Mouse (Mus musculus): ENCODE measurements around the gene Retnla. TPM values are rescaled to one million over a fixed set of nuclear protein-coding genes. Genes with fewer than 3 reads are reported as not detected.

Gene Retnla
- total and polyA plus RNA-seq, 3 experiments: not detected

DNA sequence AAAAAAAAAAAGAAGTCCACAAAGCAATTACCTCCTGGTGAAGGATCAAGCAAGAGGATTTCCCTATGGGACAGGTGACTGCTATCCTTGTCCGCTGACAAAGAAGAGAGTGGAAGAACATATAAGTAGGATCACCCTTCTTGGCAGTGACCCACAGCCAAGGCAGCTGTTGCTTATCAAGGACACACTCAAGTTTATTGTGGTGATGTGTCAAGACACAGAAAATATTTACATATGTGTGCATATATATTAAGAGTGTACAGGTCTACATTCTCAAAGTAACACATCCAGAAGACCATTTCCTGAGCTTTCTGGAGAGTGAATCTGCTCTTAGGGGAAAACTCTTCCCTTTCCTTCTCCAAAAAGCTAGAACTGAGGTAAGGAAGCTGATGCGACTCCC, 25.7 kb upstream of the Retnla start, which contains the start of gene Retnlb:
Gene Retnlb, plus strand, starts transcription at position 162 of the 400 bp plus-strand sequence.
- Histone ChIP-seq H3K27ac (ENCODE audit: insufficient read depth, low read depth) (no peak within 1 kb of the TSS), H3K79me2 (replicated peaks; ENCODE audit: control insufficient read depth, extremely low read depth, insufficient read depth, poor library complexity, severe bottlenecking) (no peaks in the 10 kb centered on the region), H3K4me3 (replicated peaks in 1 of 3; ENCODE audit: low read depth in 2 of 3, low read length in 2 of 3, poor library complexity in 1 of 3) (no peak within 1 kb of the TSS), H3K4me2 (ENCODE audit: insufficient read depth, low read depth, poor library complexity, severe bottlenecking) (no peak within 1 kb of the TSS), H3K4me1 (ENCODE audit: control insufficient read depth in 1 of 2, insufficient read depth in 2 of 2) (no peaks in the 10 kb centered on the region), H3K27me3 (replicated peaks) (no peaks in the 10 kb centered on the region), H3K36me3 (replicated peaks in 1 of 2; ENCODE audit: control insufficient read depth in 1 of 2, insufficient read depth in 1 of 2, low read length in 1 of 2) (no peaks in the 10 kb centered on the region), H3K9ac (ENCODE audit: insufficient read depth, low read depth) (no peak within 1 kb of the TSS), H3K9me3 (replicated peaks; ENCODE audit: low read length) (peaks cover 42% of the 10 kb centered on the region)
- TF ChIP-seq CTCF (conservative IDR thresholded peaks at IDR 0.05 in 1 of 2, IDR thresholded peaks at IDR 0.05 in 1 of 2; ENCODE audit: low read depth in 2 of 2, low read length in 2 of 2) (no peak), RCOR1 (conservative IDR thresholded peaks at IDR 0.05; ENCODE audit: low read depth, low read length) (no peak), ZC3H11A (IDR thresholded peaks at IDR 0.05; ENCODE audit: low read depth, low read length) (no peak), PAX5 (IDR thresholded peaks at IDR 0.05; ENCODE audit: low read length) (no peak), EP300 (IDR thresholded peaks at IDR 0.05; ENCODE audit: low read length) (no peak), MYC (IDR thresholded peaks at IDR 0.05; ENCODE audit: low read depth, low read length) (no peak), MEF2A (IDR thresholded peaks at IDR 0.05; ENCODE audit: borderline replicate concordance, low read depth, low read length) (no peak), ZMIZ1 (IDR thresholded peaks at IDR 0.05; ENCODE audit: low read depth, low read length) (no peak), UBTF (IDR thresholded peaks at IDR 0.05; ENCODE audit: low read depth, low read length) (no peak), E2F4 (IDR thresholded peaks at IDR 0.05; ENCODE audit: insufficient replicate concordance, low read depth, low read length) (no peak), JUN (IDR thresholded peaks at IDR 0.05; ENCODE audit: insufficient read depth, low read depth, low read length) (no peak), HCFC1 (IDR thresholded peaks at IDR 0.05; ENCODE audit: low read depth, low read length) (no peak), CHD2 (IDR thresholded peaks at IDR 0.05; ENCODE audit: low read length) (no peak), IRF4 (IDR thresholded peaks at IDR 0.05; ENCODE audit: low read depth, low read length) (no peak), NELFE (IDR thresholded peaks at IDR 0.05; ENCODE audit: low read depth, low read length) (no peak), CHD1 (IDR thresholded peaks at IDR 0.05; ENCODE audit: low read depth, low read length) (no peak)
- dilution Hi-C loops (cut with MboI; ENCODE audit: extremely low pct_ligation_motif_present, extremely low pct_unique_long_range_greater_than_20kb, low sequenced_read_pairs): no loop called here
- in situ Hi-C loops (cut with MboI; ENCODE audit: low pct_ligation_motif_present, low pct_unique_long_range_greater_than_20kb, low sequenced_read_pairs): no loop called here
- DNase-seq (ENCODE audit: extremely low read depth): no peak

GRCm38 (mm10) chr16:48818524-48818923, 23.8 kb upstream of the Retnla start:
- no peak for DNase-seq (ENCODE audit: extremely low read depth)
- Histone ChIP-seq H3K27me3 (replicated peaks) (no peaks in the 10 kb centered on the region), H3K4me3 (replicated peaks in 1 of 3; ENCODE audit: low read depth in 2 of 3, low read length in 2 of 3, poor library complexity in 1 of 3) (no peak overlapping the region), H3K27ac (ENCODE audit: insufficient read depth, low read depth) (no peak overlapping the region), H3K4me2 (ENCODE audit: insufficient read depth, low read depth, poor library complexity, severe bottlenecking) (no peak overlapping the region; the same call in 1 of the 2 replicates), H3K9me3 (replicated peaks; ENCODE audit: low read length) (peaks cover 33% of the 10 kb centered on the region), H3K4me1 (ENCODE audit: control insufficient read depth in 1 of 2, insufficient read depth in 2 of 2) (no peaks in the 10 kb centered on the region), H3K79me2 (replicated peaks; ENCODE audit: control insufficient read depth, extremely low read depth, insufficient read depth, poor library complexity, severe bottlenecking) (no peaks in the 10 kb centered on the region), H3K36me3 (replicated peaks in 1 of 2; ENCODE audit: control insufficient read depth in 1 of 2, insufficient read depth in 1 of 2, low read length in 1 of 2) (no peaks in the 10 kb centered on the region), H3K9ac (ENCODE audit: insufficient read depth, low read depth) (no peak overlapping the region)
- in situ Hi-C loops (cut with MboI; ENCODE audit: low pct_ligation_motif_present, low pct_unique_long_range_greater_than_20kb, low sequenced_read_pairs): no loop called here
- no peak for TF ChIP-seq SMC3 (IDR thresholded peaks at IDR 0.05; ENCODE audit: low read depth, low read length)
- dilution Hi-C loops (cut with MboI; ENCODE audit: extremely low pct_ligation_motif_present, extremely low pct_unique_long_range_greater_than_20kb, low sequenced_read_pairs): no loop called here
